Mouse (Mus musculus) forebrain, embryonic 11.5 days (tissue): ENCODE data around the gene Dapk3. TPM values are rescaled to one million over a fixed set of nuclear protein-coding genes. Genes with fewer than 3 reads are reported as not detected.
"Not testable (repeated sequence)": the region's sequence is repeated elsewhere in the genome, so short reads cannot be mapped to it uniquely, and the experiment has no call there.

Experiments
- ATAC-seq: fragments of 200-750 bp; cut with Nextera tagmentation; replicated peaks from 2 replicates; pipeline ENCODE4 v1.8.0; 2017; ENCODE audit warnings: moderate TSS enrichment; ENCODE audit not compliant: low FRiP score
- DNase-seq: peaks from one replicate; pipeline ENCODE4 v3.0.0-alpha.2; 2017; ENCODE audit warnings: low spot score
- H3K27ac ChIP-seq: fragments of 300-500 bp; sonication (generic); 2 replicates; pipeline ENCODE4 v1.5.1; 2014; ENCODE audit warnings: low read depth, low read length
- H3K27me3 ChIP-seq: fragments of 300-500 bp; sonication (generic); 2 replicates; pipeline ENCODE4 v1.6.1; 2014; ENCODE audit warnings: mild to moderate bottlenecking, low read length, mixed read lengths; ENCODE audit not compliant: control insufficient read depth, insufficient read depth
- H3K36me3 ChIP-seq: fragments of 300-500 bp; sonication (generic); 2 replicates; pipeline ENCODE4 v1.6.1; 2014; ENCODE audit warnings: mild to moderate bottlenecking, low read length, moderate library complexity, mixed read lengths; ENCODE audit not compliant: control insufficient read depth, insufficient read depth
- H3K4me1 ChIP-seq: fragments of 300-500 bp; sonication (generic); replicated peaks from 2 replicates; pipeline ENCODE4 v1.6.1; 2014; ENCODE audit warnings: low read length, mixed read lengths; ENCODE audit not compliant: control insufficient read depth, insufficient read depth
- H3K4me2 ChIP-seq: fragments of 300-500 bp; sonication (generic); 2 replicates; pipeline ENCODE4 v1.6.1; 2014; ENCODE audit warnings: low read depth, mild to moderate bottlenecking, low read length, moderate library complexity, mixed read lengths; ENCODE audit not compliant: severe bottlenecking
- H3K4me3 ChIP-seq: fragments of 300-500 bp; sonication (generic); 2 replicates; pipeline ENCODE4 v1.5.1; 2014; ENCODE audit warnings: low read depth, low read length
- H3K9ac ChIP-seq: fragments of 300-500 bp; sonication (generic); 2 replicates; pipeline ENCODE4 v1.6.1; 2014; ENCODE audit warnings: low read length
- H3K9me3 ChIP-seq: fragments of 300-500 bp; sonication (generic); 2 replicates; pipeline ENCODE4 v1.6.1; 2016; ENCODE audit warnings: low read length, mixed read lengths; ENCODE audit not compliant: control insufficient read depth
- WGBS: fragments of 180-500 bp; shearing (Covaris S2); extraction: QIAGEN DNeasy Blood & Tissue Kit; methylation state at CpG from one replicate; pipeline ENCODE4 v1.1.7; 2014; 5-methylcytosine and 5-hydroxymethylcytosine counted together
- polyA plus RNA-seq: library from polyadenylated mRNA; unstranded; fragments of >200 nt; fragmentation: Nextera tagmentation; extraction: Ambion mirVana; gene quantifications from 2 replicates; pipeline ENCODE4 v1.2.1, GENCODE M21; 2014

Gene Dapk3
- polyA plus RNA-seq, 1 experiment from 2014 or later, result 54.8 TPM

GRCm38 (mm10) chr10:81181860-81182259 is 945 bp upstream of the Dapk3 start:
- H3K4me2 ChIP-seq, H3K27me3 ChIP-seq, DNase-seq, H3K27ac ChIP-seq, H3K4me3 ChIP-seq, ATAC-seq, H3K9me3 ChIP-seq, H3K9ac ChIP-seq: not testable (repeated sequence)
- Histone ChIP-seq H3K36me3 (peaks cover 43% of the 10 kb centered on the region), H3K4me1 (peaks cover 21% of the 10 kb centered on the region)
- 80% methylated on average over 12 of the region's 12 CpGs for WGBS

- Histone ChIP-seq H3K27ac (peak within 1 kb of the TSS; percentile 59), H3K9me3 (no peaks in the 10 kb centered on the region), H3K36me3 (peaks cover 32% of the 10 kb centered on the region), H3K4me1 (peaks cover 11% of the 10 kb centered on the region), H3K4me2 (peak within 1 kb of the TSS; percentile 68), H3K9ac (peak within 1 kb of the TSS; percentile 69), H3K4me3 (peak within 1 kb of the TSS; percentile 66), H3K27me3 (no peaks in the 10 kb centered on the region)
- no peak for ATAC-seq
- WGBS, result 88% methylated on average over 5 of the region's 5 CpGs
- no peak for DNase-seq
These were observed 1.0 kb downstream of the Dapk3 start, which contains the start of gene 4930442H23Rik for GRCm38 (mm10) chr10:81183805-81184204. TSS of gene 4930442H23Rik (minus strand) at chr10:81183849.

- ATAC-seq, result no peak
- Histone ChIP-seq H3K4me1 (peaks cover 9% of the 10 kb centered on the region), H3K4me2 (no peak overlapping the region), H3K36me3 (peaks cover 22% of the 10 kb centered on the region), H3K27me3 (no peaks in the 10 kb centered on the region), H3K27ac (no peak overlapping the region), H3K9ac (no peak overlapping the region), H3K4me3 (no peak overlapping the region), H3K9me3 (no peaks in the 10 kb centered on the region)
- 78% methylated on average over 4 of the region's 4 CpGs for WGBS
- no peak for DNase-seq
These were observed 2.0 kb downstream of the Dapk3 start for GRCm38 (mm10) chr10:81184765-81185164.

- no peak overlapping the region for H3K9ac ChIP-seq
- H3K27ac ChIP-seq, result no peak overlapping the region
- H3K36me3 ChIP-seq, result peaks cover 1% of the 10 kb centered on the region; the same call in 1 of the 2 replicates
- no peak for DNase-seq
- no peaks in the 10 kb centered on the region for H3K9me3 ChIP-seq
- no peak overlapping the region for H3K4me2 ChIP-seq
- ATAC-seq, result no peak
- peaks cover 9% of the 10 kb centered on the region for H3K4me1 ChIP-seq
- H3K4me3 ChIP-seq, result no peak overlapping the region
- WGBS, result 95% methylated on average over 9 of the region's 9 CpGs
- H3K27me3 ChIP-seq, result no peaks in the 10 kb centered on the region
These were observed 4.4 kb downstream of the Dapk3 start for GRCm38 (mm10) chr10:81187161-81187560.

GRCm38 (mm10) chr10:81189821-81190220 is 7.0 kb downstream of the Dapk3 start:
- H3K9me3 ChIP-seq, result no peaks in the 10 kb centered on the region
- ATAC-seq (no peak), DNase-seq (no peak)
- H3K4me1 ChIP-seq, result peaks cover 13% of the 10 kb centered on the region
- no peak overlapping the region for H3K27ac ChIP-seq
- no peaks in the 10 kb centered on the region; the same call in 1 of the 2 replicates for H3K36me3 ChIP-seq
- H3K4me3 ChIP-seq, result no peak overlapping the region
- H3K9ac ChIP-seq, result no peak overlapping the region
- H3K27me3 ChIP-seq, result peaks cover 11% of the 10 kb centered on the region
- no peak overlapping the region for H3K4me2 ChIP-seq
- 80% methylated on average over 26 of the region's 26 CpGs for WGBS

GRCm38 (mm10) chr10:81190236-81190911 is 7.6 kb downstream of the Dapk3 start:
- H3K9ac ChIP-seq, result no peak overlapping the region
- no peak overlapping the region for H3K4me2 ChIP-seq
- no peak overlapping the region for H3K4me3 ChIP-seq
- H3K27ac ChIP-seq, result no peak overlapping the region
- peaks cover 17% of the 10 kb centered on the region for H3K27me3 ChIP-seq
- WGBS, result 66% methylated on average over 31 of the region's 31 CpGs
- DNase-seq (peak; percentile 75), ATAC-seq (no peak)
- no peaks in the 10 kb centered on the region for H3K9me3 ChIP-seq
- H3K4me1 ChIP-seq, result peaks cover 13% of the 10 kb centered on the region
- no peaks in the 10 kb centered on the region; the same call in 1 of the 2 replicates for H3K36me3 ChIP-seq

GRCm38 (mm10) chr10:81190912-81191321 is 8.1 kb downstream of the Dapk3 start:
- H3K36me3 ChIP-seq, result no peaks in the 10 kb centered on the region; the same call in 1 of the 2 replicates
- no peak for DNase-seq
- peaks cover 13% of the 10 kb centered on the region for H3K4me1 ChIP-seq
- H3K9me3 ChIP-seq, result no peaks in the 10 kb centered on the region
- H3K9ac ChIP-seq, result no peak overlapping the region
- no peak overlapping the region for H3K27ac ChIP-seq
- peaks cover 21% of the 10 kb centered on the region for H3K27me3 ChIP-seq
- WGBS, result 71% methylated on average over 6 of the region's 6 CpGs
- no peak overlapping the region for H3K4me2 ChIP-seq
- H3K4me3 ChIP-seq, result no peak overlapping the region
- ATAC-seq, result no peak

- no peak for DNase-seq
- Histone ChIP-seq H3K4me1 (peaks cover 13% of the 10 kb centered on the region), H3K27me3 (peaks cover 21% of the 10 kb centered on the region), H3K4me2 (no peak overlapping the region; the same call in 1 of the 2 replicates), H3K9me3 (no peaks in the 10 kb centered on the region), H3K9ac (no peak overlapping the region), H3K36me3 (no peaks in the 10 kb centered on the region; the same call in 1 of the 2 replicates), H3K4me3 (no peak overlapping the region), H3K27ac (no peak overlapping the region)
- no peak for ATAC-seq
- 87% methylated on average over 18 of the region's 18 CpGs for WGBS
These were observed 8.7 kb downstream of the Dapk3 start for GRCm38 (mm10) chr10:81191342-81191982.
